Mouse (Mus musculus) stomach, postnatal 0 days (tissue): ENCODE measurements around the gene Sephs1.

Experiments used
- CTCF ChIP-seq: IDR thresholded peaks from 2 replicates; pipeline ENCODE4 v1.5.1; 2016; ENCODE audit warnings: antibody characterized with exemption, low read depth, mild to moderate bottlenecking, moderate library complexity
- EP300 ChIP-seq: optimal IDR thresholded peaks from 2 replicates; pipeline ENCODE3; 2016; ENCODE audit warnings: antibody characterized with exemption

DNA sequence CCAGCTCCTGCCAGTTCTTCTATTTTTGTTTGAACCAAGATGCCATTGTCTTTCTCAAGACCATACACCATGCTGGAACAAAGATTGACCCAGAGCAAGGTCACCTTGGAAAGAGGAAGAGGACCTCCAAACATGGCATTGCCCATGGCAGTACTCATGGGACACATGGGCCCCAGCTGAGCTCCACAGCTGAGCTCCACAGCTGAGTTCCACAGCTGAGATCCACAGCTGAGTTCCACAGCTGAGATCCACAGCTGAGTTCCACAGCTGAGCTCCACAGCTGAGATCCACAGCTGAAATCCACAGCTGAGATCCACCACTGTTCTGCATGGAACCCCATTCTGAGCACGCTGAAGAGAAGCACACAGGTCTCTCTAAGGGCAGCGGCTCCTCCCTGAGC, 69.6 kb downstream of the Sephs1 start:
- TF ChIP-seq CTCF (no peak), EP300 (no peak)
